8 mouse cellular contexts compared by ENCODE assay signal in genomic region chr12:16870405-16871068, GRCm38 (mm10). TPM values are rescaled to one million over a fixed set of nuclear protein-coding genes. Genes with fewer than 3 reads are reported as not detected.
DNase-seq lines count a peak whose midpoint lies in the region; ATAC-seq and TF ChIP-seq lines count a peak whose summit lies in the region.

No protein-coding gene starts in this region.

- ATAC-seq in megakaryocyte, adult 5-6 weeks (ENCODE audit: poor library complexity, severe bottlenecking), result no peak
- peak; percentile 64 for ATAC-seq in heart, embryonic 14.5 days (ENCODE audit: insufficient number of reproducible peaks, insufficient read depth, low FRiP score, low read depth)
- ATAC-seq in kidney, embryonic 16.5 days (ENCODE audit: low FRiP score, low TSS enrichment), result peak; percentile 77

- TF ChIP-seq CTCF in testis, adult 2 months (IDR thresholded peaks at IDR 0.05; ENCODE audit: control insufficient read depth, insufficient read depth, insufficient replicate concordance, low read depth, low read length), result no peak

- H3K9me3 ChIP-seq in megakaryocyte, embryonic 14.5 days, result 0 out of 2 replicates have a peak, but pooled peaks cover 2% of the 10 kb centered on the region
- no peaks in the 10 kb centered on the region for H3K9me3 ChIP-seq in heart, embryonic 14.5 days (ENCODE audit: control insufficient read depth, low read length)
- no peaks in the 10 kb centered on the region for H3K9me3 ChIP-seq in kidney, embryonic 16.5 days (ENCODE audit: low read length)

- peak overlapping the region; percentile 95 to 96 for H3K27ac ChIP-seq in heart, embryonic 14.5 days (replicated peaks in 1 of 2; ENCODE audit: control insufficient read depth in 1 of 2, insufficient read depth in 1 of 2, low read depth in 2 of 2, low read length in 2 of 2)
- peak overlapping the region; percentile 89 for H3K27ac ChIP-seq in kidney, embryonic 16.5 days (ENCODE audit: low read length)
- H3K27ac ChIP-seq in testis, adult 2 months (ENCODE audit: control insufficient read depth, insufficient read depth, low read depth, low read length), result peak overlapping the region; percentile 50; the same call in 1 of the 2 replicates

- peak overlapping the region; percentile 10; the same call in 1 of the 2 replicates for H3K9ac ChIP-seq in heart, embryonic 14.5 days (ENCODE audit: low read length)
- H3K9ac ChIP-seq in kidney, embryonic 16.5 days (replicated peaks; ENCODE audit: low read length), result peak overlapping the region; percentile 36; the same call in 1 of the 2 replicates

- no peak for TF ChIP-seq POLR2A in testis, adult 2 months (IDR thresholded peaks at IDR 0.05; ENCODE audit: control insufficient read depth, low read depth, low read length)

- H3K4me2 ChIP-seq in heart, embryonic 14.5 days (ENCODE audit: low read length), result peak overlapping the region; percentile 30
- H3K4me2 ChIP-seq in kidney, embryonic 16.5 days (replicated peaks; ENCODE audit: low read depth, low read length), result no peak overlapping the region

- peaks cover 72% of the 10 kb centered on the region for H3K4me1 ChIP-seq in megakaryocyte, embryonic 14.5 days
- H3K4me1 ChIP-seq in heart, embryonic 14.5 days (ENCODE audit: control insufficient read depth in 2 of 2, insufficient read depth in 2 of 2, low read length in 2 of 2), result peaks cover 51 to 71% of the 10 kb centered on the region in 2 experiments
- peaks cover 45% of the 10 kb centered on the region for H3K4me1 ChIP-seq in kidney, embryonic 16.5 days (ENCODE audit: insufficient read depth, low read length)
- peaks cover 7% of the 10 kb centered on the region for H3K4me1 ChIP-seq in testis, adult 2 months (ENCODE audit: control insufficient read depth, insufficient read depth, low read length)

- H3K36me3 ChIP-seq in megakaryocyte, embryonic 14.5 days (replicated peaks; ENCODE audit: low read length), result no peaks in the 10 kb centered on the region
- no peaks in the 10 kb centered on the region for H3K36me3 ChIP-seq in heart, embryonic 14.5 days (ENCODE audit: control insufficient read depth, insufficient read depth, low read length)
- H3K36me3 ChIP-seq in kidney, embryonic 16.5 days (ENCODE audit: insufficient read depth, low read length), result no peaks in the 10 kb centered on the region
- H3K36me3 ChIP-seq in testis, adult 2 months (ENCODE audit: control insufficient read depth, insufficient read depth, low read length), result no peaks in the 10 kb centered on the region

- H3K4me3 ChIP-seq in megakaryocyte, embryonic 14.5 days (replicated peaks), result peak overlapping the region; percentile 46
- H3K4me3 ChIP-seq in heart, embryonic 14.5 days (ENCODE audit: control insufficient read depth in 1 of 2, insufficient read depth in 1 of 2, low read depth in 1 of 2, low read length in 2 of 2), result no peak overlapping the region
- no peak overlapping the region for H3K4me3 ChIP-seq in kidney, embryonic 16.5 days (ENCODE audit: low read length)
- H3K4me3 ChIP-seq in testis, adult 2 months (ENCODE audit: control insufficient read depth, low read depth, low read length), result no peak overlapping the region

- 20% methylated on average over 8 of the region's 8 CpGs for WGBS in heart, embryonic 14.5 days
- 32% methylated on average over 8 of the region's 8 CpGs for WGBS in kidney, embryonic 16.5 days

- peak; percentile 66 for DNase-seq in embryo, embryonic 9.5 days (ENCODE audit: extremely low spot score)
- peak; percentile 88 for DNase-seq in lung, postnatal 36 days
- no peak for DNase-seq in T-cell, adult 2 months (ENCODE audit: low spot score)

- H3K27me3 ChIP-seq in megakaryocyte, embryonic 14.5 days (replicated peaks), result peaks cover 32% of the 10 kb centered on the region
- no peaks in the 10 kb centered on the region for H3K27me3 ChIP-seq in heart, embryonic 14.5 days (ENCODE audit: control insufficient read depth, insufficient read depth, low read length)
- H3K27me3 ChIP-seq in kidney, embryonic 16.5 days (ENCODE audit: insufficient read depth, low read length), result no peaks in the 10 kb centered on the region
- H3K27me3 ChIP-seq in testis, adult 2 months (ENCODE audit: control insufficient read depth, insufficient read depth, low read length), result no peaks in the 10 kb centered on the region

RNA-seq across cellular contexts. Expression of gene Rock2, which starts 24.2 kb away (rescaled TPM):
- polyA plus RNA-seq in megakaryocyte, embryonic 14.5 days (2012; ENCODE audit: insufficient read depth, low replicate concordance), result 0.97 and 1.0 TPM in 2 replicates
- 53.0 and 63.4 TPM in 2 replicates for total RNA-seq in megakaryocyte, adult 5-6 weeks (2015)
- total RNA-seq in megakaryocyte, adult 5-6 weeks (2017), result 65.0 and 75.9 TPM in 2 replicates
- 24.8 and 26.7 TPM in 2 replicates for polyA plus RNA-seq in heart, embryonic 14.5 days (2014; fragmentation: Nextera tagmentation; extraction: Ambion mirVana)
- polyA plus RNA-seq in kidney, embryonic 16.5 days (2015; fragmentation: Nextera tagmentation; extraction: Ambion mirVana), result 10.6 and 11.4 TPM in 2 replicates
- polyA plus RNA-seq in testis, adult 2 months (2012; rRNA removed), result 2.1 and 2.9 TPM in 2 replicates

RNA-seq across cellular contexts. Expression of gene E2f6, which starts 59.8 kb away (rescaled TPM):
- polyA plus RNA-seq in megakaryocyte, embryonic 14.5 days (2012; ENCODE audit: insufficient read depth, low replicate concordance), result 1.6 and 3.8 TPM in 2 replicates
- 34.2 and 34.4 TPM in 2 replicates for total RNA-seq in megakaryocyte, adult 5-6 weeks (2015)
- 28.3 and 33.8 TPM in 2 replicates for total RNA-seq in megakaryocyte, adult 5-6 weeks (2017)
- polyA plus RNA-seq in heart, embryonic 14.5 days (2014; fragmentation: Nextera tagmentation; extraction: Ambion mirVana), result 51.3 and 57.3 TPM in 2 replicates
- 41.7 and 45.1 TPM in 2 replicates for polyA plus RNA-seq in kidney, embryonic 16.5 days (2015; fragmentation: Nextera tagmentation; extraction: Ambion mirVana)
- polyA plus RNA-seq in testis, adult 2 months (2012; rRNA removed), result 3.2 and 5.0 TPM in 2 replicates
